Mouse (Mus musculus) right cerebral cortex, postnatal 14 days (tissue): ENCODE measurements at regions not wholly inside any gene's neighbourhood (a gene's known extent, or its start where the extent isn't known, plus 50 kb on each side); places are given as distances from the start of the nearest gene placed in this dataset.

Experiments
- DNase-seq: peaks from one replicate; pipeline ENCODE4 v3.0.0; 2022

- DNase-seq: no peak
Observed at GRCm38 (mm10) chr2:6263565-6263964, 50.7 kb upstream of the Echdc3 start.

GRCm38 (mm10) chr2:6264085-6264783, 51.4 kb upstream of the Echdc3 start:
- DNase-seq: no peak

- DNase-seq: no peak
Observed at GRCm38 (mm10) chr2:6265117-6265516, 52.3 kb upstream of the Echdc3 start.

- no peak for DNase-seq
Observed at GRCm38 (mm10) chr2:6267066-6267465, 54.2 kb upstream of the Echdc3 start.

GRCm38 (mm10) chr2:6267537-6267936, 54.7 kb upstream of the Echdc3 start:
- peak; percentile 70 for DNase-seq

GRCm38 (mm10) chr2:6272514-6272913, 50.0 kb upstream of the Usp6nl start:
- no peak for DNase-seq
